Mouse (Mus musculus) heart, embryonic 14.5 days (tissue): Measurements from ENCODE around the gene Ints5. TPM values are rescaled to one million over a fixed set of nuclear protein-coding genes. Genes with fewer than 3 reads are reported as not detected.

ENCODE experiments used
- ATAC-seq: fragments of 200-750 bp; cut with Nextera tagmentation; 2 replicates; pipeline ENCODE4 v1.8.0; 2017; ENCODE audit warnings: low read depth, moderate TSS enrichment; ENCODE audit not compliant: insufficient number of reproducible peaks, insufficient read depth, low FRiP score
- H3K27ac ChIP-seq, 2 experiments: fragments of 200-500 bp in 1 of 2; fragments of 300-500 bp in 1 of 2; sonication (generic) in 1 of 2; replicated peaks in 1 of 2; 2 replicates each; pipeline ENCODE4 v1.5.1; 2012 to 2014; ENCODE audit warnings: low read depth in 2 of 2, low read length in 2 of 2, control low read depth in 1 of 2, mild to moderate bottlenecking in 1 of 2, mixed read lengths in 1 of 2; ENCODE audit not compliant: control insufficient read depth in 1 of 2, insufficient read depth in 1 of 2
- H3K27me3 ChIP-seq: fragments of 300-500 bp; sonication (generic); 2 replicates; pipeline ENCODE4 v1.6.1; 2014; ENCODE audit warnings: mild to moderate bottlenecking, low read length, control low read depth; ENCODE audit not compliant: control insufficient read depth, insufficient read depth
- H3K36me3 ChIP-seq: fragments of 300-500 bp; sonication (generic); 2 replicates; pipeline ENCODE4 v1.6.1; 2014; ENCODE audit warnings: mild to moderate bottlenecking, control low read depth, low read length, mixed read lengths; ENCODE audit not compliant: control insufficient read depth, insufficient read depth
- H3K4me1 ChIP-seq, 2 experiments: fragments of 200-500 bp in 1 of 2; fragments of 300-500 bp in 1 of 2; sonication (generic) in 1 of 2; 2 replicates each; pipeline ENCODE4 v1.6.1; 2012 to 2014; ENCODE audit warnings: low read length in 2 of 2, control low read depth in 1 of 2, mixed read lengths in 1 of 2; ENCODE audit not compliant: control insufficient read depth in 2 of 2, insufficient read depth in 2 of 2
- H3K4me2 ChIP-seq: fragments of 300-500 bp; sonication (generic); 2 replicates; pipeline ENCODE4 v1.6.1; 2014; ENCODE audit warnings: mild to moderate bottlenecking, low read length
- H3K4me3 ChIP-seq, 2 experiments: fragments of 200-500 bp in 1 of 2; fragments of 300-500 bp in 1 of 2; sonication (generic) in 1 of 2; 2 replicates each; pipeline ENCODE4 v1.5.1; 2012 to 2014; ENCODE audit warnings: low read length in 2 of 2, mild to moderate bottlenecking in 2 of 2, control low read depth in 1 of 2, low read depth in 1 of 2, moderate library complexity in 1 of 2; ENCODE audit not compliant: control insufficient read depth in 1 of 2, insufficient read depth in 1 of 2
- H3K9ac ChIP-seq: fragments of 300-500 bp; sonication (generic); 2 replicates; pipeline ENCODE4 v1.6.1; 2014; ENCODE audit warnings: mild to moderate bottlenecking, low read length
- H3K9me3 ChIP-seq: fragments of 300-500 bp; sonication (generic); 2 replicates; pipeline ENCODE4 v1.6.1; 2016; ENCODE audit warnings: low read length, control low read depth; ENCODE audit not compliant: control insufficient read depth
- WGBS: fragments of 180-500 bp; shearing (Covaris S2); extraction: QIAGEN DNeasy Blood & Tissue Kit; methylation state at CpG from one replicate; pipeline ENCODE4 v1.1.7; 2014; 5-methylcytosine and 5-hydroxymethylcytosine counted together
- polyA plus RNA-seq: library from polyadenylated mRNA; unstranded; fragments of >200 nt; fragmentation: Nextera tagmentation; extraction: Ambion mirVana; gene quantifications from 2 replicates; pipeline ENCODE4 v1.2.1, GENCODE M21; 2014

Ints5 gene
- polyA plus RNA-seq, 1 experiment from 2014 or later, result 18.2 TPM

GRCm38 (mm10) chr19:8903412-8903811 is 10.6 kb downstream of the Ints5 start:
- ATAC-seq, result no peak
- no peaks in the 10 kb centered on the region for H3K27me3 ChIP-seq
- H3K9me3 ChIP-seq, result no peaks in the 10 kb centered on the region
- H3K27ac ChIP-seq, result no peak overlapping the region
- H3K9ac ChIP-seq, result no peak overlapping the region
- H3K4me1 ChIP-seq, result peaks cover 0 to 10% of the 10 kb centered on the region in 2 experiments; a peak in 2 of 4 replicates
- H3K4me2 ChIP-seq, result no peak overlapping the region
- WGBS, result 93% methylated on average over 5 of the region's 5 CpGs
- H3K36me3 ChIP-seq, result peaks cover 63% of the 10 kb centered on the region
- H3K4me3 ChIP-seq, result no peak overlapping the region

GRCm38 (mm10) chr19:8908531-8908930 is 15.7 kb downstream of the Ints5 start:
- no peak overlapping the region for H3K27ac ChIP-seq
- peaks cover 98% of the 10 kb centered on the region for H3K36me3 ChIP-seq
- H3K4me1 ChIP-seq, result no peaks in the 10 kb centered on the region
- H3K4me3 ChIP-seq, result no peak overlapping the region
- ATAC-seq, result no peak
- no peaks in the 10 kb centered on the region for H3K27me3 ChIP-seq
- no peak overlapping the region for H3K9ac ChIP-seq
- H3K9me3 ChIP-seq, result no peaks in the 10 kb centered on the region
- 91% methylated on average over 6 of the region's 6 CpGs for WGBS
- no peak overlapping the region for H3K4me2 ChIP-seq

GRCm38 (mm10) chr19:8911810-8912209 is 19.0 kb downstream of the Ints5 start:
- no peaks in the 10 kb centered on the region for H3K9me3 ChIP-seq
- no peak overlapping the region for H3K27ac ChIP-seq
- H3K27me3 ChIP-seq, result no peaks in the 10 kb centered on the region
- no peak for ATAC-seq
- no peaks in the 10 kb centered on the region for H3K4me1 ChIP-seq
- 88% methylated on average over 5 of the region's 5 CpGs for WGBS
- H3K4me3 ChIP-seq, result no peak overlapping the region
- H3K36me3 ChIP-seq, result peaks cover 100% of the 10 kb centered on the region
- no peak overlapping the region for H3K4me2 ChIP-seq
- no peak overlapping the region for H3K9ac ChIP-seq

GRCm38 (mm10) chr19:8914212-8914611 is 21.4 kb downstream of the Ints5 start:
- Histone ChIP-seq H3K9ac (no peak overlapping the region), H3K27ac (no peak overlapping the region), H3K4me2 (no peak overlapping the region), H3K4me3 (no peak overlapping the region), H3K27me3 (no peaks in the 10 kb centered on the region), H3K36me3 (peaks cover 80% of the 10 kb centered on the region), H3K9me3 (no peaks in the 10 kb centered on the region), H3K4me1 (no peaks in the 10 kb centered on the region)
- 96% methylated on average over 3 of the region's 3 CpGs for WGBS
- ATAC-seq, result no peak

- Histone ChIP-seq H3K4me2 (no peak overlapping the region), H3K27me3 (no peaks in the 10 kb centered on the region), H3K4me3 (no peak overlapping the region), H3K4me1 (peaks cover 2 to 9% of the 10 kb centered on the region in 2 experiments; a peak in 3 of 4 replicates), H3K36me3 (peaks cover 47% of the 10 kb centered on the region), H3K9ac (no peak overlapping the region), H3K27ac (no peak overlapping the region), H3K9me3 (no peaks in the 10 kb centered on the region)
- WGBS, result 87% methylated on average over 3 of the region's 3 CpGs
- ATAC-seq, result no peak
Observed at GRCm38 (mm10) chr19:8919000-8919399, 26.2 kb downstream of the Ints5 start.

GRCm38 (mm10) chr19:8919684-8920072 is 26.9 kb downstream of the Ints5 start:
- Histone ChIP-seq H3K4me2 (peak overlapping the region; percentile 89), H3K4me3 (peak overlapping the region in 1 of 2 experiments; percentile 71; a peak in 2 of 4 replicates), H3K36me3 (peaks cover 46% of the 10 kb centered on the region), H3K9me3 (no peaks in the 10 kb centered on the region), H3K27ac (peak overlapping the region; percentile 80 to 87), H3K4me1 (peaks cover 2 to 9% of the 10 kb centered on the region in 2 experiments; a peak in 3 of 4 replicates), H3K27me3 (no peaks in the 10 kb centered on the region), H3K9ac (peak overlapping the region; percentile 89)
- 53% methylated on average over 6 of the region's 6 CpGs for WGBS
- ATAC-seq, result no peak

- Histone ChIP-seq H3K4me1 (peaks cover 2 to 9% of the 10 kb centered on the region in 2 experiments; a peak in 3 of 4 replicates), H3K9me3 (no peaks in the 10 kb centered on the region), H3K27me3 (no peaks in the 10 kb centered on the region), H3K4me2 (peak within 1 kb of the TSS; percentile 89), H3K36me3 (peaks cover 41% of the 10 kb centered on the region), H3K27ac (peak within 1 kb of the TSS; percentile 80 to 87), H3K4me3 (peak within 1 kb of the TSS; percentile 71 to 92), H3K9ac (peak within 1 kb of the TSS; percentile 89)
- WGBS, result 3% methylated on average over 40 of the region's 50 CpGs
- peak; percentile 95 for ATAC-seq
Observed at GRCm38 (mm10) chr19:8920073-8920736, 27.4 kb downstream of the Ints5 start, which contains the start of gene B3gat3. B3gat3 (plus strand) TSS chr19:8920374.
